Mouse (Mus musculus): ENCODE measurements around the gene Hoxb7. TPM values are rescaled to one million over a fixed set of nuclear protein-coding genes. Genes with fewer than 3 reads are reported as not detected.
A peak's percentile ranks its signal among the peaks of the same experiment; 100 is the strongest.

Hoxb7 gene
- polyA plus RNA-seq, 1 experiment from 2014 or later = 9.1 TPM

- Histone ChIP-seq H3K36me3 (no peaks in the 10 kb centered on the region), H3K9me3 (no peaks in the 10 kb centered on the region), H3K4me2 (peak overlapping the region; percentile 55), H3K4me3 (replicated peaks) (peak overlapping the region; percentile 34), H3K9ac (no peak overlapping the region), H3K4me1 (peaks cover 20% of the 10 kb centered on the region), H3K27ac (no peak overlapping the region), H3K27me3 (replicated peaks) (peaks cover 96% of the 10 kb centered on the region)
- under 1% methylated on average over 52 of the region's 52 CpGs for WGBS
- ATAC-seq (ENCODE audit: insufficient read depth, low FRiP score, low read depth) = peak; percentile 53; the same call in 1 of the 2 replicates
These were observed 14.8 kb upstream of the Hoxb7 start for GRCm38 (mm10) chr11:96271541-96272011.

- H3K36me3 ChIP-seq = no peaks in the 10 kb centered on the region
- H3K4me3 ChIP-seq (replicated peaks) = peak overlapping the region; percentile 34
- 1% methylated on average over 58 of the region's 58 CpGs for WGBS
- H3K27ac ChIP-seq = no peak overlapping the region
- ATAC-seq (ENCODE audit: insufficient read depth, low FRiP score, low read depth) = no peak
- no peak overlapping the region for H3K9ac ChIP-seq
- no peaks in the 10 kb centered on the region for H3K9me3 ChIP-seq
- H3K4me1 ChIP-seq = peaks cover 20% of the 10 kb centered on the region
- peaks cover 96% of the 10 kb centered on the region for H3K27me3 ChIP-seq (replicated peaks)
- H3K4me2 ChIP-seq = peak overlapping the region; percentile 55
These were observed 14.2 kb upstream of the Hoxb7 start for GRCm38 (mm10) chr11:96272024-96272921.

GRCm38 (mm10) chr11:96274428-96274827, 12.0 kb upstream of the Hoxb7 start:
- H3K9me3 ChIP-seq = no peaks in the 10 kb centered on the region
- no peak overlapping the region for H3K9ac ChIP-seq
- H3K4me3 ChIP-seq (replicated peaks) = no peak overlapping the region
- H3K27me3 ChIP-seq (replicated peaks) = peaks cover 95% of the 10 kb centered on the region
- no peak overlapping the region for H3K27ac ChIP-seq
- 15% methylated on average over 10 of the region's 10 CpGs for WGBS
- no peak for ATAC-seq (ENCODE audit: insufficient read depth, low FRiP score, low read depth)
- H3K4me2 ChIP-seq = no peak overlapping the region
- peaks cover 26% of the 10 kb centered on the region for H3K4me1 ChIP-seq
- H3K36me3 ChIP-seq = no peaks in the 10 kb centered on the region

GRCm38 (mm10) chr11:96275896-96276295, 10.5 kb upstream of the Hoxb7 start:
- WGBS = 26% methylated on average over 4 of the region's 4 CpGs
- H3K27me3 ChIP-seq (replicated peaks) = peaks cover 90% of the 10 kb centered on the region
- no peak for ATAC-seq (ENCODE audit: insufficient read depth, low FRiP score, low read depth)
- no peaks in the 10 kb centered on the region for H3K9me3 ChIP-seq
- H3K27ac ChIP-seq = no peak overlapping the region
- H3K4me2 ChIP-seq = no peak overlapping the region
- peaks cover 27% of the 10 kb centered on the region for H3K4me1 ChIP-seq
- H3K36me3 ChIP-seq = no peaks in the 10 kb centered on the region
- no peak overlapping the region for H3K4me3 ChIP-seq (replicated peaks)
- H3K9ac ChIP-seq = no peak overlapping the region

- no peak overlapping the region for H3K4me3 ChIP-seq (replicated peaks)
- H3K27ac ChIP-seq = no peak overlapping the region
- H3K4me2 ChIP-seq = peak overlapping the region; percentile 2; the same call in 1 of the 2 replicates
- H3K9ac ChIP-seq = peak overlapping the region; percentile 12; the same call in 1 of the 2 replicates
- H3K4me1 ChIP-seq = peaks cover 12% of the 10 kb centered on the region
- WGBS = 7% methylated on average over 35 of the region's 35 CpGs
- peaks cover 83% of the 10 kb centered on the region for H3K27me3 ChIP-seq (replicated peaks)
- no peaks in the 10 kb centered on the region for H3K36me3 ChIP-seq
- ATAC-seq (ENCODE audit: insufficient read depth, low FRiP score, low read depth) = no peak
- H3K9me3 ChIP-seq = no peaks in the 10 kb centered on the region
These were observed 9.0 kb upstream of the Hoxb7 start for GRCm38 (mm10) chr11:96277151-96278044.

- no peak for ATAC-seq (ENCODE audit: insufficient read depth, low FRiP score, low read depth)
- no peak overlapping the region for H3K4me2 ChIP-seq
- H3K27ac ChIP-seq = no peak overlapping the region
- peaks cover 15% of the 10 kb centered on the region for H3K4me1 ChIP-seq
- H3K9ac ChIP-seq = no peak overlapping the region
- no peaks in the 10 kb centered on the region for H3K9me3 ChIP-seq
- no peaks in the 10 kb centered on the region for H3K36me3 ChIP-seq
- 22% methylated on average over 14 of the region's 14 CpGs for WGBS
- no peak overlapping the region for H3K4me3 ChIP-seq (replicated peaks)
- peaks cover 79% of the 10 kb centered on the region for H3K27me3 ChIP-seq (replicated peaks)
These were observed 8.1 kb upstream of the Hoxb7 start for GRCm38 (mm10) chr11:96278324-96278723.

GRCm38 (mm10) chr11:96278773-96279172, 7.7 kb upstream of the Hoxb7 start:
- Histone ChIP-seq H3K4me1 (peaks cover 15% of the 10 kb centered on the region), H3K36me3 (no peaks in the 10 kb centered on the region), H3K9me3 (no peaks in the 10 kb centered on the region), H3K4me2 (no peak overlapping the region), H3K9ac (no peak overlapping the region), H3K27ac (no peak overlapping the region), H3K27me3 (replicated peaks) (peaks cover 78% of the 10 kb centered on the region), H3K4me3 (replicated peaks) (no peak overlapping the region)
- 2% methylated on average over 9 of the region's 9 CpGs for WGBS
- peak; percentile 75; the same call in 1 of the 2 replicates for ATAC-seq (ENCODE audit: insufficient read depth, low FRiP score, low read depth)

GRCm38 (mm10) chr11:96279421-96280233, 6.8 kb upstream of the Hoxb7 start:
- WGBS = 6% methylated on average over 31 of the region's 31 CpGs
- Histone ChIP-seq H3K27ac (no peak overlapping the region), H3K36me3 (no peaks in the 10 kb centered on the region), H3K4me1 (peaks cover 18% of the 10 kb centered on the region), H3K9ac (no peak overlapping the region), H3K4me2 (peak overlapping the region; percentile 21; the same call in 1 of the 2 replicates), H3K27me3 (replicated peaks) (peaks cover 74% of the 10 kb centered on the region), H3K9me3 (no peaks in the 10 kb centered on the region), H3K4me3 (replicated peaks) (no peak overlapping the region)
- ATAC-seq (ENCODE audit: insufficient read depth, low FRiP score, low read depth) = no peak

- H3K9me3 ChIP-seq = no peaks in the 10 kb centered on the region
- H3K36me3 ChIP-seq = no peaks in the 10 kb centered on the region
- no peak overlapping the region for H3K9ac ChIP-seq
- H3K4me3 ChIP-seq (replicated peaks) = no peak overlapping the region
- peaks cover 18% of the 10 kb centered on the region for H3K4me1 ChIP-seq
- H3K4me2 ChIP-seq = no peak overlapping the region
- peaks cover 64% of the 10 kb centered on the region for H3K27me3 ChIP-seq (replicated peaks)
- ATAC-seq (ENCODE audit: insufficient read depth, low FRiP score, low read depth) = no peak
- 28% methylated on average over 8 of the region's 8 CpGs for WGBS
- H3K27ac ChIP-seq = no peak overlapping the region
These were observed 5.7 kb upstream of the Hoxb7 start for GRCm38 (mm10) chr11:96280399-96281378.

- Histone ChIP-seq H3K4me3 (replicated peaks) (no peak overlapping the region; the same call in 1 of the 2 replicates), H3K27ac (no peak overlapping the region), H3K27me3 (replicated peaks) (peaks cover 66% of the 10 kb centered on the region), H3K4me2 (no peak overlapping the region), H3K9me3 (no peaks in the 10 kb centered on the region), H3K4me1 (peaks cover 18% of the 10 kb centered on the region), H3K9ac (no peak overlapping the region), H3K36me3 (no peaks in the 10 kb centered on the region)
- no peak for ATAC-seq (ENCODE audit: insufficient read depth, low FRiP score, low read depth)
- WGBS = 15% methylated on average over 18 of the region's 18 CpGs
These were observed 5.0 kb upstream of the Hoxb7 start for GRCm38 (mm10) chr11:96281396-96281795.
